Mouse (Mus musculus): ENCODE measurements at regions not wholly inside any gene's neighbourhood (a gene's known extent, or its start where the extent isn't known, plus 50 kb on each side); places are given as distances from the start of the nearest gene placed in this dataset.

GRCm38 (mm10) chr15:25305801-25306200, 107.8 kb downstream of the Basp1 start:
- no peak for DNase-seq (ENCODE audit: low spot score)

DNA sequence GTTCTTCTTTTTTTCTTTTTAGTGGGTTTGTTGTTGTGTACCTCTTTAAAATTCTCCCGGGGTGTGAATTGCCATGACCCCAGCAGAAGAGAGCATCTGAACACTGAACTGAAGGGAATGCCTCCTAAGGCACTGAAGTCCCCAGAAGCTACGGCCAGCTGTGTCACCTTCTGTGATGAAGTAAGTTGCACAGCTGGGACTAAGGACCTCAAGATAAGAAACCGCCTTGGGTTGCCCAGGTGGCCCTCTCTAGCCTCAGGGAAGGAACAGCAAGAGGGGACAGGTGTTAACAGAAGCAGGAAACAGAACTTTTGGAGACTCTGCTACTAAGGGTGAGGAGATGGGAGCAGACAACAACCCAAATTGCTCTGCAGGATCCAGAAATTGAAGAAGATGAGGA, 110.2 kb downstream of the Basp1 start:
- no peak for DNase-seq (ENCODE audit: low spot score)

- DNase-seq (ENCODE audit: low spot score) = no peak
Measured at GRCm38 (mm10) chr15:25302671-25303294, 110.8 kb downstream of the Basp1 start.

- DNase-seq (ENCODE audit: low spot score) = no peak
Measured at GRCm38 (mm10) chr15:25301810-25302209, 111.8 kb downstream of the Basp1 start.

- DNase-seq (ENCODE audit: low spot score) = no peak
Measured at GRCm38 (mm10) chr15:25297278-25297677, 116.3 kb downstream of the Basp1 start.

DNA sequence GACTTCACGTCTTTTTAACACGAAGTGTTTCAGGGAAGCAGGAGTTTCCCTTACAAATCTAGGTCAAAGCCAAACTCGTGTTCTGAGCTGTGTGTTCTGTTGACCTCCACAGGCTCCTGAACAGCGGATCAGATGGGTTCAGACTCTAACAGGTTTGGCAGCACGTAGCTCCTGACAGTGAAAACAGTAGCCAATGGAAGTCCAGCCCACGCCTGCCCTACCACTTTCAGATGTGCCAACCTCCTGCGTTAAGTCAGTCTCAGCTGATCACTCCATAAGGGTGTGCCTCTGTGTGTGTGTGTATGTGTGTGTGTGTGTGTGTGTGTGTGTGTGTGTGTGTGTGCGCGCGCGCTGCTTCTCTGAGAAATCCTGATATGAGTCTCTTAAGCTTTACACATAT, 116.8 kb downstream of the Basp1 start:
- DNase-seq (ENCODE audit: low spot score) = no peak

- no peak for DNase-seq (ENCODE audit: low spot score)
Measured at GRCm38 (mm10) chr15:25295753-25296152, 117.8 kb downstream of the Basp1 start.

- DNase-seq (ENCODE audit: low spot score) = no peak
Measured at GRCm38 (mm10) chr15:25291231-25291691, 122.3 kb downstream of the Basp1 start.

GRCm38 (mm10) chr15:25287850-25288249, 125.7 kb downstream of the Basp1 start:
- DNase-seq (ENCODE audit: low spot score) = no peak

DNA sequence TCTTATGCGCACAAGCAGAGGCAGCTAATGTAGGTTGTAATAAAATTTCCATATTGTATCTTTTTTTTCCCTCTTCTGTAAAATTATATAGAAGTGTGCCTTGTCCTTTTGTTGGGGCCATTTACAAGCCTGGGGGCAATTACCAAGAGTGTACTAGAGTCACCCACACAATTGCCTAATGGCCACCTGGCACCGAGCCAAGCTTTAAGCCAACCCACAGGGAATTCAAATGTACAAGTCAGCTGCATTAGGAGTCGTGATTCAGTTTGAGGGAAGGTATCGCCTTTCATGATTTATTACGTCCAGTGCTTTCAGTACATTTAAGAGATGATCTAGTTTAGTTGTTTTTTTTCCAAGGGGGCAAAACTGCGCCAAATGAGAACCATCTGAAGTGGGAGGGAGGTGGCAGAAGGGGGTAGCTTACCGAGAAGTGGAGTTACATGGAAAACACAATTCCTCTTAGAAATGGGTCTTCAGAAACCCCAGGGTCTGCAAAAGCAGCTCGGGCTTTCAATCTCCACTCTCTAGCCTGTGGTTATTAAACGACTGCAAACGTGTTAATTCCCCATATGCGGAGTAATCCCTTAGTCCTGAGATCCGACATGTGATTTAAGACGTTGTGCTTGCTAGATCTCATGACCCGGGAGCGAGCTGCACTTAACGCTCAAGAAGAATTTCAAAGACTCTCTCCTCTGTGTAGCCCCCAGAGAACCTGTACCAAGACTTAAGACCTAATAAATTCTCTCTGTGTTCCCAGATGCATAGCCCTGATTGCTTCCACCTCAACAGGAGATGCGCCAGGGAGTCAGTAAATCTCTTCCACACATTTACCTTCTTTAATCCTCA, 129.0 kb downstream of the Basp1 start:
- DNase-seq (ENCODE audit: low spot score) = no peak

- no peak for DNase-seq (ENCODE audit: low spot score)
Measured at GRCm38 (mm10) chr15:25283713-25284112, 129.9 kb downstream of the Basp1 start.

GRCm38 (mm10) chr15:25282346-25282745, 131.2 kb downstream of the Basp1 start:
- DNase-seq (ENCODE audit: low spot score) = no peak

DNA sequence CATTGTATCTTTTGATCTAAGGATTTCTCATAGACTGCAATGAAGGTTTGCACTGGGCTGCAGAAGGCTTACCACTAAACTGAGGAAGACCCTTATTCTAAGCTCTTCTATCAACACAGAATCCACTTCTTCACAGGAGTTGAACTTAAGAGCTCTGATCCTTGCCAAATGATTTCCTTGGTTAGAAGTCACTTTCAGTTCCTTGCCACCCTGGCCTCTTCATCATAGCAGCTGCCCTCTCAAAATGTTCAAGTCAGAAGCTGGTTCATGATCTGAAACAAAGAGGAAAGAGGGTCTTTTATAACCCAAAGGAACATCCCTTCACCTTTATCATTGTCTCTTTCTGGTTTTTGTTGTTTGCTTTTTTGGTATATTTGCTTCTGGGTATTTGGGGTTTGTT, 131.6 kb downstream of the Basp1 start:
- DNase-seq (ENCODE audit: low spot score) = no peak

GRCm38 (mm10) chr15:25278317-25279156, 135.0 kb downstream of the Basp1 start:
- DNase-seq (ENCODE audit: low spot score) = no peak

DNA sequence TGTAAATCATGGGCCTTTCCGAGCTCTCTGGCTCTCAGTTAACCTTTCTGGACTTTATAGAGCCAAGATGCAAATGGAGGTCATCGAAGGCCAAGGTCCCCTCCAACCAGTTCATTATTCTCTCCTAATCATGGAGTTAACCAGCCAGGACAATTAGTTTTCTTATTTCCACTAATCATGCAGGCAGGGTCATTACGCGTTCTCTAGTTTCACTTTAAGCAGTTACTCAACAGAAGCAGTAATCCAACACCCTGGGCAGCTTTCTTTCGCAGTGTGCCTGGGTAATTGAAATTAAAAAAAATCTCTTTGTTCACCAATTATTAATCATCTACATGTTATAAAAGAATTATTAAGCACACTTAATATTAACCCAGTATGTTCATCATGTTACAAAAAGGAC, 137.3 kb downstream of the Basp1 start:
- no peak for DNase-seq (ENCODE audit: low spot score)

GRCm38 (mm10) chr15:25271886-25272285, 141.7 kb downstream of the Basp1 start:
- DNase-seq (ENCODE audit: low spot score) = no peak

GRCm38 (mm10) chr15:25270349-25270748, 143.2 kb downstream of the Basp1 start:
- no peak for DNase-seq (ENCODE audit: low spot score)

DNA sequence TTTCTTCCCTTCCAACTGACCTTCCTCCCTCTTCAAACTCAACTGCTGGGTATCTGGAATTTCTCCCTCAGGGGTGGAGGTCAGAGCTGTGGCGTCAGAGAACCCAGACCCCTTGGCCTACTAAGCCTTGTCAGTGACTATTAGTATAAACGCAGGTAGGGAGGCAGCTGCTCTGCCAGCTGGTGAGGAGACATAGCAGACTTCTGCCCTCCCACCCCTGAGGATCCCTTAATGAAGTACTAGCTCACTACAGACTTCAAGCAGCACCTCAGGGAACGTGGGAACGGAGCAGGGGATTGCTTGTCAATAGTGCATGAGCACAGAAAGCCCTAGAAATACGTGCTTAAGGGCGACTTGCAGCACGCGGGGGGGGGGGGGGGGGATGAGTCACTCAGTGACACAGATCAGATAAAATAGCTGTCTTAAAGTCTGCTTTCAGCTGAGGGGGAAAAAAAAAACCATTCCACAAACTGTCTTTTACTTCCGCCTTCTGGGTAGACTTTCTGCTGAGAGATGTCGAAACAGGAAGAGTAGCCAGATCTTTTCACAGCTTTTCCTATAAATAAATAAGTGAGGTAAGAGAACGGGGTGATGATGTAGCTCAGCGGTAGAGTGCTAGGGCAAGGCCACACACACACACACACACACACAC, 144.1 kb downstream of the Basp1 start:
- DNase-seq (ENCODE audit: low spot score) = peak; percentile 31

- no peak for DNase-seq (ENCODE audit: low spot score)
Measured at GRCm38 (mm10) chr15:25268436-25268835, 145.1 kb downstream of the Basp1 start.

GRCm38 (mm10) chr15:25267509-25267908, 146.1 kb downstream of the Basp1 start:
- DNase-seq (ENCODE audit: low spot score) = no peak

DNA sequence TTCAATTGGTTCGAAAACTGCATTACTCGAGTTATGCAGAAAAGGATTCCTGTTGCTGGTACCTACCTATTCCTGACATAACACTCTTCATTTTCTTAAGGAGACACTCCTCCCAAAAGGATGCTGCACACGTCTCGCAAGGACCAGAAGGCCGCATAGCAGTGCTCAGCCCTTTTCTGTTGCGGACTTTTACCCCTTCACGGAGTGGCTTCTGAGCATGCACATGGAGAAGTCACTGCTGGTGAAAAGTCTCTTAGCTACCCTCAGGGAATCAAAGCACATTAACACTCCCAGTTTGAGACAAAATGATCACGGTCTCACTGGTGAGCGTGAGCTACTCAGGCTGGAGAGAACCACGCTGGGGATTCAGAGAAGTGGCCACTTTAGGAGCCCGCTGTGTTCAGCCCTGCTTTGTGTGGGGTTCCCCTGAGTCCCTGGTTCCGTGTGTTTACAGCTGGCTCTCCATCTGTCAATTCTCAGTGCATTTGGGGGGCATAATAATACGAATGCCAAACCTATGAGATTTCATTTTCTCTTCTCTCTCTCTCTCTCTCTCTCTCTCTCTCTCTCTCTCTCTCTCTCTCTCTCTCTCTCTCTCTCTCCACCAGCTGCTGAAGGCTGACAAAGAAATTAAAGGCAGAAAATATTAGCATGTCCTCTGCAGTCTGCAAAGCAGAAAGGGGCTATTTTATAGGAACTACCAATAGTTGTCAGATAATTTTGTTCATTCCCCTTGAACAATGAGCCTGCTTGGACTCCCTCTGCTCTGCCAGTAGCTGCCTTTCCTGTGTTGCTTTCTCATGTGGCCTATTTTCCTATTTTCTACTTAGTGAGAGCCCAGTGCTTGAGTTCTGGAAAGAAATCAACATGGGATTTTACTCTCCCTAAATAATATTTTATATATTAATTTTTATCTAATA, 160.7 kb downstream of the Basp1 start:
- DNase-seq (ENCODE audit: low spot score) = no peak

Data from left cerebral cortex, adult 11 months (tissue).